Mouse (Mus musculus) MEL (cell line): ENCODE measurements around the gene Ryk.

ENCODE experiments used
- CTCF ChIP-seq, 3 experiments: IDR thresholded peaks in 2 of 3; conservative IDR thresholded peaks in 1 of 3; 2 replicates each; pipeline ENCODE4 v1.5.1; 2011 to 2012; ENCODE audit warnings: low read length in 3 of 3, low read depth in 2 of 3, mild to moderate bottlenecking in 2 of 3, improper control_type of control experiment in 1 of 3, inconsistent platforms in 1 of 3, mixed read lengths in 1 of 3, moderate library complexity in 1 of 3; ENCODE audit not compliant: control insufficient read depth in 1 of 3, insufficient read depth in 1 of 3, poor library complexity in 1 of 3, severe bottlenecking in 1 of 3
- ELF1 ChIP-seq: IDR thresholded peaks from 2 replicates; pipeline ENCODE4 v1.6.1; 2014; ENCODE audit warnings: low read depth, mild to moderate bottlenecking, inconsistent platforms, low read length, improper control_type of control experiment, moderate library complexity
- EP300 ChIP-seq, 2 experiments: IDR thresholded peaks; 2 replicates each; pipeline ENCODE4 v1.6.1; 2011; ENCODE audit warnings: improper control_type of control experiment in 2 of 2, low read length in 2 of 2, low read depth in 1 of 2, mild to moderate bottlenecking in 1 of 2
- GABPA ChIP-seq: IDR thresholded peaks from 2 replicates; pipeline ENCODE4 v1.6.1; 2012; ENCODE audit warnings: low read depth, mild to moderate bottlenecking, inconsistent platforms, low read length, improper control_type of control experiment, moderate library complexity
- HCFC1 ChIP-seq: IDR thresholded peaks from 2 replicates; pipeline ENCODE4 v1.6.1; 2012; ENCODE audit warnings: low read depth, mild to moderate bottlenecking, inconsistent platforms, low read length, improper control_type of control experiment, moderate library complexity
- POLR2A ChIP-seq, 2 experiments: IDR thresholded peaks; 2 replicates each; pipeline ENCODE4 v1.6.1; 2011 to 2012; ENCODE audit warnings: low read length in 2 of 2, mild to moderate bottlenecking in 2 of 2, control low read depth in 1 of 2, improper control_type of control experiment in 1 of 2, low read depth in 1 of 2, moderate library complexity in 1 of 2; ENCODE audit not compliant: control insufficient read depth in 1 of 2, insufficient read depth in 1 of 2, poor library complexity in 1 of 2
- POLR2AphosphoS2 ChIP-seq: IDR thresholded peaks from 2 replicates; pipeline ENCODE4 v1.6.1; 2011; ENCODE audit warnings: low read length, improper control_type of control experiment
- SMC3 ChIP-seq: IDR thresholded peaks from 2 replicates; pipeline ENCODE4 v1.6.1; 2011; ENCODE audit warnings: low read depth, low read length, improper control_type of control experiment
- TBP ChIP-seq: IDR thresholded peaks from 2 replicates; pipeline ENCODE4 v1.8.0; 2011; ENCODE audit warnings: low read depth, low read length, improper control_type of control experiment
- TCF12 ChIP-seq: IDR thresholded peaks from 2 replicates; pipeline ENCODE4 v1.6.1; 2014; ENCODE audit warnings: low read depth, mild to moderate bottlenecking, inconsistent platforms, low read length, improper control_type of control experiment, moderate library complexity

DNA sequence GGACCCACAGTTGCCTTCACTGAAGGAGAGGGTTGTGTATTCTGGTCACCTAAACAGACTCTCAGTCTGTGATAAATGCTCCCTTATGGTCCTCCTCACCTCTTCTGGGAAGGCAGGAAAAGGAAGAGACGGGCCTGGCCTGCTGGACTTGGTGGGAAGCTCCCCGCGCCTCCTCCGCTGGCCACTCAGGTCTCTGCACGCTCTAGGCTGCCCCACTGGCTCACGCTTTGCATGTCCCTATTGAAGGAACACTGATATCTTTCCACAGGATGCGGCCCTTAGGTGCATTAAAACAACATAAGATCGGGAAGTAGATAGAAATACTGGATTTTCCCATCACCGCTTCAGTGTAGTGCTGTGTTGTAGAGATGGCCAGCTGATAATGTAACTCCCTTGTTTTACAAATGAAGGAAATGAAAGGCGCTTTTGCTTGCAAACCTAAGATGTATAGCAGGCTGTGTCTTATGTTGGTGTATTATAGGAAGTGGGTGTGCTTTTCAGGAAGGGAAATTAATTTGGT lies 77.9 kb downstream of the Ryk start:
- TF ChIP-seq POLR2A (IDR thresholded peaks at IDR 0.05; ENCODE audit: control insufficient read depth in 1 of 2, insufficient read depth in 1 of 2, low read depth in 1 of 2, low read length in 2 of 2, poor library complexity in 1 of 2), result no peak
- TF ChIP-seq SMC3, result no peak
- no peak for TF ChIP-seq TCF12
- TF ChIP-seq EP300 (IDR thresholded peaks at IDR 0.05; ENCODE audit: low read depth in 1 of 2, low read length in 2 of 2), result no peak
- no peak for TF ChIP-seq GABPA
- no peak for TF ChIP-seq POLR2AphosphoS2
- TF ChIP-seq TBP, result no peak
- no peak for TF ChIP-seq ELF1
- no peak for TF ChIP-seq CTCF (IDR thresholded peaks at IDR 0.05 in 2 of 3, conservative IDR thresholded peaks at IDR 0.05 in 1 of 3; ENCODE audit: control insufficient read depth in 1 of 3, insufficient read depth in 1 of 3, low read depth in 2 of 3, low read length in 3 of 3, poor library complexity in 1 of 3, severe bottlenecking in 1 of 3)
- TF ChIP-seq HCFC1, result no peak
